ENCODE assay signal across 9 mouse cellular contexts in the genomic region with DNA sequence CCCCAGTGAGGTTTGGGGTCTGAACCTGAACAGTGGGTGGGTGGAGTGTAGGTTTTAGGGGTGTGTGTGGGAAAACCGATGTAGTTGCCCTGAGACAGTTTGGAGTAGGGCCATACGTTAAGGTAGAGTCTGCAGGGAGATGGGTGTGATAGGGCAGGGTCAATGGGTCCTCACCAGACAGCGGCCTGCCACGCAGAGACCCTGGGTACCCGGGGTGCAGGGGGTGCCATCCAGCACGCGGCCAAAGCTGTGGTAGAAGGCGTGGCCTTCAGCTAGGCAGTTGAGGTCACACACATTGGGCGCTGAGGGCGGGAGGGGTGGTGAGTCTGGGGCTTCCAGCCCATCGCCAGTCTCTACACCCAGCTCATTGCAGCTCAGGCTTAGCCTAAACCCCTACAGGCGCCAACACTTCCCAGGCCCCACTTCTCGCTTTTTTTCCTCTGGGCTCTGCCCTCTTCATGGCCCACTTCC. TPM values are rescaled to one million over a fixed set of nuclear protein-coding genes. Genes with fewer than 3 reads are reported as not detected.
A peak's percentile ranks its signal among the peaks of the same experiment; 100 is the strongest.
DNase-seq lines count a peak whose midpoint lies in the region; ATAC-seq and TF ChIP-seq lines count a peak whose summit lies in the region.
"Had no signal": no experiment of that assay in that cellular context is flagged by ENCODE, and none has a peak within 500 bp of the region (broad histone marks: within the 10 kb centered on the region; RNA-seq: fewer than 3 reads in every experiment).

No protein-coding gene starts in this region.

- peaks cover 80% of the 10 kb centered on the region for H3K27me3 ChIP-seq in kidney, embryonic 16.5 days (ENCODE audit: insufficient read depth, low read length)
- H3K27me3 ChIP-seq in embryonic facial prominence, embryonic 14.5 days (replicated peaks; ENCODE audit: control insufficient read depth, insufficient read depth, low read length) = peaks cover 79% of the 10 kb centered on the region
- H3K27me3 ChIP-seq in intestine, embryonic 14.5 days (replicated peaks; ENCODE audit: control insufficient read depth, insufficient read depth, low read length) = peaks cover 80% of the 10 kb centered on the region
- no peaks in the 10 kb centered on the region for H3K27me3 ChIP-seq in myocyte (ENCODE audit: control insufficient read depth, insufficient read depth, insufficient read length)

- DNase-seq in kidney, postnatal 36 days = no peak
- no peak for DNase-seq in embryonic facial prominence, embryonic 14.5 days (ENCODE audit: low spot score)
- DNase-seq in intestine, embryonic 14.5 days (ENCODE audit: low spot score) = no peak
- DNase-seq in urinary bladder, postnatal 36 days (ENCODE audit: low spot score in 2 of 2) = no peak
- DNase-seq in cerebellum, postnatal 25 days = no peak
- DNase-seq in frontal cortex, adult 2 months (ENCODE audit: extremely low spot score in 1 of 2, low spot score in 1 of 2) = no peak
- DNase-seq: right cerebral cortex, postnatal 25 days had no signal

- H3K4me1 ChIP-seq in kidney, embryonic 16.5 days (ENCODE audit: insufficient read depth, low read length) = peaks cover 42% of the 10 kb centered on the region
- peaks cover 40% of the 10 kb centered on the region for H3K4me1 ChIP-seq in embryonic facial prominence, embryonic 14.5 days (ENCODE audit: control insufficient read depth, insufficient read depth, low read length)
- H3K4me1 ChIP-seq in intestine, embryonic 14.5 days (replicated peaks; ENCODE audit: control insufficient read depth, insufficient read depth, low read length) = peaks cover 42% of the 10 kb centered on the region

- no peak for TF ChIP-seq POLR2A in myocyte (IDR thresholded peaks at IDR 0.05; ENCODE audit: insufficient read length, low read depth)

- 27% methylated on average over 13 of the region's 13 CpGs for WGBS in kidney, embryonic 16.5 days
- WGBS in embryonic facial prominence, embryonic 14.5 days = 24% methylated on average over 13 of the region's 13 CpGs
- 31% methylated on average over 12 of the region's 13 CpGs for WGBS in intestine, embryonic 14.5 days

- H3K27ac ChIP-seq in kidney, embryonic 16.5 days (ENCODE audit: low read length) = no peak overlapping the region
- no peak overlapping the region; the same call in 1 of the 2 replicates for H3K27ac ChIP-seq in embryonic facial prominence, embryonic 14.5 days (replicated peaks; ENCODE audit: low read depth, low read length)
- H3K27ac ChIP-seq in intestine, embryonic 14.5 days (ENCODE audit: low read depth) = no peak overlapping the region

- H3K4me2 ChIP-seq in kidney, embryonic 16.5 days (replicated peaks; ENCODE audit: low read depth, low read length) = peak overlapping the region; percentile 60
- H3K4me2 ChIP-seq in embryonic facial prominence, embryonic 14.5 days (ENCODE audit: low read depth, low read length) = peak overlapping the region; percentile 57
- H3K4me2 ChIP-seq in intestine, embryonic 14.5 days (ENCODE audit: low read length) = peak overlapping the region; percentile 57
- H3K4me2 ChIP-seq in myocyte (ENCODE audit: low read depth) = peak overlapping the region; percentile 59

- no peaks in the 10 kb centered on the region for H3K36me3 ChIP-seq in kidney, embryonic 16.5 days (ENCODE audit: insufficient read depth, low read length)
- no peaks in the 10 kb centered on the region for H3K36me3 ChIP-seq in embryonic facial prominence, embryonic 14.5 days (ENCODE audit: control insufficient read depth, insufficient read depth, low read length)
- H3K36me3 ChIP-seq in intestine, embryonic 14.5 days (ENCODE audit: control insufficient read depth, insufficient read depth, low read length) = no peaks in the 10 kb centered on the region
- no peaks in the 10 kb centered on the region for H3K36me3 ChIP-seq in myocyte (ENCODE audit: control insufficient read depth, insufficient read depth)

- peak overlapping the region; percentile 7; the same call in 1 of the 2 replicates for H3K9ac ChIP-seq in kidney, embryonic 16.5 days (replicated peaks; ENCODE audit: low read length)
- H3K9ac ChIP-seq in embryonic facial prominence, embryonic 14.5 days (ENCODE audit: low read depth, low read length) = peak overlapping the region; percentile 2; the same call in 1 of the 2 replicates
- no peak overlapping the region for H3K9ac ChIP-seq in intestine, embryonic 14.5 days (ENCODE audit: low read length)

- no peaks in the 10 kb centered on the region for H3K79me2 ChIP-seq in myocyte (ENCODE audit: control insufficient read depth, insufficient read depth)

- H3ac ChIP-seq in myocyte (ENCODE audit: control insufficient read depth, insufficient read length) = no peak overlapping the region

- peak overlapping the region; percentile 40 for H3K4me3 ChIP-seq in kidney, embryonic 16.5 days (ENCODE audit: low read length)
- peak overlapping the region; percentile 37 for H3K4me3 ChIP-seq in embryonic facial prominence, embryonic 14.5 days (ENCODE audit: low read depth, low read length)
- 0 out of 2 replicates have a peak overlapping the region, but pooled peaks have one; percentile 30 for H3K4me3 ChIP-seq in intestine, embryonic 14.5 days (ENCODE audit: low read depth, low read length)
- H3K4me3 ChIP-seq in myocyte = peak overlapping the region; percentile 20

- ATAC-seq in kidney, embryonic 16.5 days (ENCODE audit: low FRiP score, low TSS enrichment) = peak; percentile 16
- ATAC-seq in embryonic facial prominence, embryonic 14.5 days (ENCODE audit: low read depth) = no peak; the same call in 1 of the 2 replicates
- peak; percentile 9 for ATAC-seq in intestine, embryonic 14.5 days (replicated peaks; ENCODE audit: low FRiP score, low TSS enrichment, low read depth)

- H3K9me3 ChIP-seq in kidney, embryonic 16.5 days (ENCODE audit: low read length) = no peaks in the 10 kb centered on the region
- no peaks in the 10 kb centered on the region for H3K9me3 ChIP-seq in embryonic facial prominence, embryonic 14.5 days (ENCODE audit: control insufficient read depth, low read length)
- H3K9me3 ChIP-seq in intestine, embryonic 14.5 days (ENCODE audit: control insufficient read depth, low read length) = no peaks in the 10 kb centered on the region

TF ChIP-seq in myocyte, 11 proteins besides CTCF, POLR2A, EP300 and RAD21:
- no peak for TF ChIP-seq E2F4 (IDR thresholded peaks at IDR 0.05; ENCODE audit: insufficient read depth)
- peak; percentile 15 for TF ChIP-seq POLR2AphosphoS2 (IDR thresholded peaks at IDR 0.05; ENCODE audit: insufficient read length, low read depth)
TF ChIP-seq in myocyte: peak in this region for 1.

RNA-seq across cellular contexts. Expression of a gene that starts 4.8 kb away (rescaled TPM):
- polyA plus RNA-seq in kidney, embryonic 16.5 days (2015; fragmentation: Nextera tagmentation; extraction: Ambion mirVana) = 4.8 and 5.4 TPM in 2 replicates
- polyA plus RNA-seq in embryonic facial prominence, embryonic 14.5 days (2014; fragmentation: Nextera tagmentation; extraction: Ambion mirVana) = 5.8 and 6.3 TPM in 2 replicates
- polyA plus RNA-seq in intestine, embryonic 14.5 days (2014; fragmentation: Nextera tagmentation; extraction: Ambion mirVana) = 8.1 and 8.7 TPM in 2 replicates
- polyA plus RNA-seq in myocyte (2012; fragmentation: generic; extraction: Trizol) = 57.8 TPM
- polyA plus RNA-seq in frontal cortex, adult 2 months (2012; rRNA removed) = 5.6 and 7.3 TPM in 2 replicates

RNA-seq across cellular contexts. Expression of a gene that starts 12.8 kb away (rescaled TPM):
- polyA plus RNA-seq in kidney, embryonic 16.5 days (2015; fragmentation: Nextera tagmentation; extraction: Ambion mirVana) = 0.97 and 1.2 TPM in 2 replicates
- 0.47 and 0.72 TPM in 2 replicates for polyA plus RNA-seq in embryonic facial prominence, embryonic 14.5 days (2014; fragmentation: Nextera tagmentation; extraction: Ambion mirVana)
- 0.22 and 0.32 TPM in 2 replicates for polyA plus RNA-seq in intestine, embryonic 14.5 days (2014; fragmentation: Nextera tagmentation; extraction: Ambion mirVana)
- polyA plus RNA-seq in myocyte (2012; fragmentation: generic; extraction: Trizol) = 0.05 TPM
- polyA plus RNA-seq in frontal cortex, adult 2 months (2012; rRNA removed) = 24.9 and 33.3 TPM in 2 replicates

RNA-seq across cellular contexts. Expression of a gene that starts 13.7 kb away (rescaled TPM):
- 11.0 and 11.5 TPM in 2 replicates for polyA plus RNA-seq in kidney, embryonic 16.5 days (2015; fragmentation: Nextera tagmentation; extraction: Ambion mirVana)
- polyA plus RNA-seq in embryonic facial prominence, embryonic 14.5 days (2014; fragmentation: Nextera tagmentation; extraction: Ambion mirVana) = 5.6 and 7.5 TPM in 2 replicates
- 42.4 and 58.1 TPM in 2 replicates for polyA plus RNA-seq in intestine, embryonic 14.5 days (2014; fragmentation: Nextera tagmentation; extraction: Ambion mirVana)
- 25.7 TPM for polyA plus RNA-seq in myocyte (2012; fragmentation: generic; extraction: Trizol)
- 4.9 and 6.0 TPM in 2 replicates for polyA plus RNA-seq in frontal cortex, adult 2 months (2012; rRNA removed)

RNA-seq across cellular contexts. Expression of a gene that starts 14.2 kb away (rescaled TPM):
- 8.6 and 8.8 TPM in 2 replicates for polyA plus RNA-seq in kidney, embryonic 16.5 days (2015; fragmentation: Nextera tagmentation; extraction: Ambion mirVana)
- 1.7 and 2.9 TPM in 2 replicates for polyA plus RNA-seq in embryonic facial prominence, embryonic 14.5 days (2014; fragmentation: Nextera tagmentation; extraction: Ambion mirVana)
- polyA plus RNA-seq in intestine, embryonic 14.5 days (2014; fragmentation: Nextera tagmentation; extraction: Ambion mirVana) = 6.8 and 7.3 TPM in 2 replicates
- polyA plus RNA-seq in myocyte (2012; fragmentation: generic; extraction: Trizol) = 2.1 TPM
- 9.4 TPM in 2 replicates for polyA plus RNA-seq in frontal cortex, adult 2 months (2012; rRNA removed)

RNA-seq across cellular contexts. Expression of a gene that starts 23.1 kb away (rescaled TPM):
- polyA plus RNA-seq in kidney, embryonic 16.5 days (2015; fragmentation: Nextera tagmentation; extraction: Ambion mirVana) = 52.9 and 54.8 TPM in 2 replicates
- 38.5 and 46.3 TPM in 2 replicates for polyA plus RNA-seq in embryonic facial prominence, embryonic 14.5 days (2014; fragmentation: Nextera tagmentation; extraction: Ambion mirVana)
- 43.4 and 45.2 TPM in 2 replicates for polyA plus RNA-seq in intestine, embryonic 14.5 days (2014; fragmentation: Nextera tagmentation; extraction: Ambion mirVana)
- polyA plus RNA-seq in myocyte (2012; fragmentation: generic; extraction: Trizol) = 44.0 TPM
- 41.6 and 44.3 TPM in 2 replicates for polyA plus RNA-seq in frontal cortex, adult 2 months (2012; rRNA removed)

Comparison
In these comparisons a context has a peak if more than half of its experiments do, and no peak if none do; other contexts are left out.
1. RNA of a gene that starts 12.8 kb away (polyA plus RNA-seq): 24.9 to 33.3 TPM in frontal cortex, adult 2 months; 0.97 to 1.2 TPM in kidney, embryonic 16.5 days, 0.47 to 0.72 TPM in embryonic facial prominence, embryonic 14.5 days, 0.22 to 0.32 TPM in intestine, embryonic 14.5 days and 0.05 TPM in myocyte (single experiment); every median in the first group is over 10 times any median in the second.
2. Peak in every context shown above with its lines, with median percentiles within 50 percentile points of each other: H3K4me2 ChIP-seq and H3K4me3 ChIP-seq.